Mouse (Mus musculus): ENCODE results near the gene Zfp598. TPM values are rescaled to one million over a fixed set of nuclear protein-coding genes. Genes with fewer than 3 reads are reported as not detected.

The Zfp598 gene
- 10 to 100 TPM; 16.4 to 17.2 TPM for total RNA-seq (2021)
- long read RNA-seq, experiment 1, transcript Zfp598-202 (12 exons, 3,352 nt), result major isoform, 5 of 11 reads
- long read RNA-seq, experiment 1, partial matches to known transcripts, result 1 of 11 reads
- long read RNA-seq, experiment 1, other reads (novel, unspliced or antisense), result 1 of 11 reads
- long read RNA-seq, experiment 2, partial matches to known transcripts, result 0 of 7 reads
- long read RNA-seq, experiment 2, other reads (novel, unspliced or antisense), result 2 of 7 reads

- DNase-seq, result peak; percentile 95 to 96
Measured at GRCm38 (mm10) chr17:24669545-24670245, at the start of gene Zfp598. TSS of gene Zfp598 (plus strand) at chr17:24669687.

- DNase-seq, result no peak
Measured at GRCm38 (mm10) chr17:24625472-24625871, 44.0 kb upstream of the Zfp598 start.

GRCm38 (mm10) chr17:24628646-24629045, 40.8 kb upstream of the Zfp598 start:
- peak; percentile 72 to 90 for DNase-seq

GRCm38 (mm10) chr17:24630072-24630471, 39.4 kb upstream of the Zfp598 start:
- DNase-seq, result no peak

- peak; percentile 91 to 92 for DNase-seq
Measured at GRCm38 (mm10) chr17:24632167-24632812, 37.2 kb upstream of the Zfp598 start, which contains the start of the genes Tsc2 and Nthl1. TSS of gene Tsc2 (minus strand) at chr17:24632630. TSS of gene Nthl1 (plus strand) at chr17:24632680.

- peak; percentile 84 to 90 for DNase-seq
Measured at GRCm38 (mm10) chr17:24632813-24633449, 36.6 kb upstream of the Zfp598 start.

GRCm38 (mm10) chr17:24633831-24634230, 35.7 kb upstream of the Zfp598 start:
- DNase-seq, result no peak

- DNase-seq, result peak; percentile 39 to 69
Measured at GRCm38 (mm10) chr17:24635024-24635423, 34.5 kb upstream of the Zfp598 start.

- DNase-seq, result peak in 1 of 2 experiments; percentile 30
Measured at GRCm38 (mm10) chr17:24635694-24636093, 33.8 kb upstream of the Zfp598 start.

GRCm38 (mm10) chr17:24636781-24637481, 32.6 kb upstream of the Zfp598 start:
- DNase-seq, result peak in 1 of 2 experiments; percentile 33

GRCm38 (mm10) chr17:24638214-24638613, 31.3 kb upstream of the Zfp598 start:
- peak; percentile 49 to 50 for DNase-seq

GRCm38 (mm10) chr17:24638840-24639239, 30.6 kb upstream of the Zfp598 start:
- peak; percentile 78 to 87 for DNase-seq

GRCm38 (mm10) chr17:24639571-24639988, 29.9 kb upstream of the Zfp598 start:
- peak in 1 of 2 experiments; percentile 20 for DNase-seq

- no peak for DNase-seq
Measured at GRCm38 (mm10) chr17:24640119-24640518, 29.4 kb upstream of the Zfp598 start.

GRCm38 (mm10) chr17:24640581-24640980, 28.9 kb upstream of the Zfp598 start:
- DNase-seq, result no peak

- DNase-seq, result peak in 1 of 2 experiments; percentile 7
Measured at GRCm38 (mm10) chr17:24641944-24642343, 27.5 kb upstream of the Zfp598 start.

GRCm38 (mm10) chr17:24642791-24643343, 26.6 kb upstream of the Zfp598 start:
- no peak for DNase-seq

- peak; percentile 57 to 60 for DNase-seq
Measured at GRCm38 (mm10) chr17:24644030-24644715, 25.3 kb upstream of the Zfp598 start.

GRCm38 (mm10) chr17:24644875-24645721, 24.4 kb upstream of the Zfp598 start:
- peak; percentile 76 to 91 for DNase-seq

- DNase-seq, result peak; percentile 64 to 89
Measured at GRCm38 (mm10) chr17:24645916-24646315, 23.6 kb upstream of the Zfp598 start.

Measured in heart, adult 18-20 months (tissue).